Mouse (Mus musculus) forebrain, embryonic 15.5 days (tissue): Measurements from ENCODE around the gene 9930022D16Rik. TPM values are rescaled to one million over a fixed set of nuclear protein-coding genes. Genes with fewer than 3 reads are reported as not detected.

Experiments
- ATAC-seq: fragments of 200-750 bp; cut with Nextera tagmentation; replicated peaks from 2 replicates; pipeline ENCODE4 v1.8.0; 2017; ENCODE audit warnings: mild to moderate bottlenecking, moderate TSS enrichment, moderate library complexity
- H3K27ac ChIP-seq: fragments of 300-500 bp; sonication (generic); replicated peaks from 2 replicates; pipeline ENCODE4 v1.5.1; 2015; ENCODE audit warnings: mild to moderate bottlenecking, inconsistent platforms
- H3K27me3 ChIP-seq: fragments of 300-500 bp; sonication (generic); 2 replicates; pipeline ENCODE4 v1.6.1; 2015; ENCODE audit warnings: inconsistent platforms
- H3K36me3 ChIP-seq: fragments of 300-500 bp; sonication (generic); 2 replicates; pipeline ENCODE4 v1.6.1; 2015; ENCODE audit warnings: mild to moderate bottlenecking, inconsistent platforms
- H3K4me1 ChIP-seq: fragments of 300-500 bp; sonication (generic); 2 replicates; pipeline ENCODE4 v1.6.1; 2015; ENCODE audit warnings: inconsistent platforms
- H3K4me2 ChIP-seq: fragments of 300-500 bp; sonication (generic); replicated peaks from 2 replicates; pipeline ENCODE4 v1.6.1; 2015; ENCODE audit warnings: mild to moderate bottlenecking, inconsistent platforms
- H3K4me3 ChIP-seq: fragments of 300-500 bp; sonication (generic); 2 replicates; pipeline ENCODE4 v1.5.1; 2015; ENCODE audit warnings: mild to moderate bottlenecking, inconsistent platforms
- H3K9ac ChIP-seq: fragments of 300-500 bp; sonication (generic); replicated peaks from 2 replicates; pipeline ENCODE4 v1.6.1; 2015; ENCODE audit warnings: mild to moderate bottlenecking, inconsistent platforms
- H3K9me3 ChIP-seq: fragments of 300-500 bp; sonication (generic); 2 replicates; pipeline ENCODE4 v1.6.1; 2016; ENCODE audit warnings: inconsistent platforms
- WGBS: fragments of 180-500 bp; shearing (Covaris S2); methylation state at CpG from one replicate; pipeline ENCODE4 v1.1.7; 2015; ENCODE audit warnings: mixed read lengths; 5-methylcytosine and 5-hydroxymethylcytosine counted together
- microRNA-seq: library from miRNA; unstranded; fragments of <30 nt; microRNA quantifications from one replicate; pipeline ENCODE4, GENCODE M21; 2016
- polyA plus RNA-seq: library from polyadenylated mRNA; unstranded; fragments of >200 nt; fragmentation: Nextera tagmentation; extraction: Ambion mirVana; gene quantifications from 2 replicates; pipeline ENCODE4 v1.2.1, GENCODE M21; 2015

Gene 9930022D16Rik
- polyA plus RNA-seq, 1 experiment from 2014 or later, result not detected

GRCm38 (mm10) chr11:109468133-109468532 is 54.4 kb downstream of the 9930022D16Rik start:
- Histone ChIP-seq H3K36me3 (no peaks in the 10 kb centered on the region), H3K9ac (no peak overlapping the region), H3K4me1 (peaks cover 10% of the 10 kb centered on the region), H3K9me3 (no peaks in the 10 kb centered on the region), H3K4me2 (no peak overlapping the region), H3K4me3 (no peak overlapping the region), H3K27me3 (no peaks in the 10 kb centered on the region), H3K27ac (no peak overlapping the region)
- no peak for ATAC-seq
- 92% methylated on average over 5 of the region's 5 CpGs for WGBS

Small RNAs within 50 kb of the gene (microRNA-seq; reads per million reads assigned to microRNA genes)
- gene Gm25540, result not detected

Other genes starting within 250 kb of the 9930022D16Rik start
- gene Rgs9, start 115.8 kb upstream of the 9930022D16Rik start, polyA plus RNA-seq, result 5.4 and 6.5 TPM in 2 replicates
- 17.4 and 18.5 TPM in 2 replicates for gene Gna13, start 51.1 kb upstream of the 9930022D16Rik start, polyA plus RNA-seq
- gene Amz2, start 12.0 kb downstream of the 9930022D16Rik start, polyA plus RNA-seq, result 67.3 and 72.6 TPM in 2 replicates
- gene Arsg, start 59.5 kb downstream of the 9930022D16Rik start, polyA plus RNA-seq, result 4.0 and 6.0 TPM in 2 replicates
- 3.7 and 5.1 TPM in 2 replicates for gene Slc16a6, start 59.7 kb downstream of the 9930022D16Rik start, polyA plus RNA-seq
- gene Wipi1, start 198.1 kb downstream of the 9930022D16Rik start, polyA plus RNA-seq, result 12.1 and 13.0 TPM in 2 replicates
- 472 and 496 TPM in 2 replicates for gene Prkar1a, start 235.5 kb downstream of the 9930022D16Rik start, polyA plus RNA-seq